Mouse (Mus musculus) cerebellum, adult 2 months (tissue): Measurements from ENCODE around the gene Pla2g10.

Experiments
- CTCF ChIP-seq: fragments of 200-500 bp; IDR thresholded peaks from 2 replicates; pipeline ENCODE4 v1.5.1; 2011; ENCODE audit warnings: low read depth, mild to moderate bottlenecking, control low read depth, low read length, moderate library complexity, borderline replicate concordance; ENCODE audit not compliant: insufficient read depth
- POLR2A ChIP-seq: fragments of 200-500 bp; IDR thresholded peaks from 2 replicates; pipeline ENCODE4 v1.6.1; 2011; ENCODE audit warnings: low read length, control low read depth, borderline replicate concordance; ENCODE audit not compliant: insufficient read depth

GRCm38 (mm10) chr16:13757823-13758222 is 27.0 kb upstream of the Pla2g10 start:
- TF ChIP-seq CTCF (no peak), POLR2A (no peak)
